Mouse (Mus musculus) CD4-positive naive resting alpha-beta T cell, adult 76 days (primary cell): ENCODE measurements around the gene Glis3. TPM values are rescaled to one million over a fixed set of nuclear protein-coding genes. Genes with fewer than 3 reads are reported as not detected.

ENCODE experiments used
- total RNA-seq: library from RNA; stranded (reverse); gene quantifications from one replicate; pipeline ENCODE4 v1.2.4, GENCODE M21; 2023

Glis3 gene
- total RNA-seq, result 8.2 TPM

GRCm38 (mm10) chr19:28679776-28680391, at the start of gene Glis3:
TSS of gene Glis3 (minus strand) at chr19:28680077.

Other genes starting within 250 kb of the Glis3 start
- not detected for gene Slc1a1, start 155.0 kb upstream of the Glis3 start, total RNA-seq